Mouse (Mus musculus): Measurements from ENCODE around the gene Wnt16. TPM values are rescaled to one million over a fixed set of nuclear protein-coding genes. Genes with fewer than 3 reads are reported as not detected.
"Not testable (repeated sequence)": the region's sequence is repeated elsewhere in the genome, so short reads cannot be mapped to it uniquely, and the experiment has no call there.

The Wnt16 gene
- polyA plus RNA-seq (2017; shearing (Covaris generic)), result under 1 TPM; 0.12 to 0.66 TPM

DNA sequence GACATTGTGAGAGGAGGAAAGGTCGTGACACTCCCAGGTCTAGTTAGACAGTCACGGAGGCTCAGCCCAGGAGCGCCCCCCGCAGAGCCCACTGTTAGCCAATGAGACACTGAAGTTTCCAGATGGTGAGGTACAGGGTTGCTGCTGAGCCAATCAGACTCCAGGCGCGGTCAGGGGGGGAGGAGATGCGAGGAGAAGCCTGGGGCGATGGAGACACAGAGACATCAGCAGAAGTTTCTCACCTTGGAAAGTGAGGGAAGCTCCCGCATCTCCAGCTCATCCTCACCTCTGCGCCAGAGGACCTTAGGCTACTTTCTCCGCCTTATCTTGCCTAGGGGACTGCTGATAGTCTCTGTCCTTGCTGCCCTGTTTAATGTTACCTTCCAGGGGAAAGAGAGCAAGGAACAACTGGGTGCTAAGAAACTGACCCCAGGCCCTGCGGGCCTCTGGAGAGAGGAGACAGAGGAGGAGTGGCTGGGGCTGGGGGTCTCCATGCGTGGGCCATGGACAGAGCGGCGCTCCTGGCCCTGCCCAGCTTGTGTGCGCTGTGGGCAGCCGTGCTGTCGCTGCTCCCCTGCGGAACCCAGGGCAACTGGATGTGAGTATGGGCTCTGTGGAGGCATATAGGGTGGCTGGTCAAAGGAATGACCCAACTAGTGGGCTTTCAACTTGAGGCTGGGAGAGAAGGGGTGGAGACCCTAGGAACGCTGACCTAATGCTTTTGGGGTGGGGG, at the start of gene Wnt16:
Gene Wnt16 (plus strand): TSS at position 224 of the 733 bp plus-strand sequence.
- ATAC-seq, result no peak

DNA sequence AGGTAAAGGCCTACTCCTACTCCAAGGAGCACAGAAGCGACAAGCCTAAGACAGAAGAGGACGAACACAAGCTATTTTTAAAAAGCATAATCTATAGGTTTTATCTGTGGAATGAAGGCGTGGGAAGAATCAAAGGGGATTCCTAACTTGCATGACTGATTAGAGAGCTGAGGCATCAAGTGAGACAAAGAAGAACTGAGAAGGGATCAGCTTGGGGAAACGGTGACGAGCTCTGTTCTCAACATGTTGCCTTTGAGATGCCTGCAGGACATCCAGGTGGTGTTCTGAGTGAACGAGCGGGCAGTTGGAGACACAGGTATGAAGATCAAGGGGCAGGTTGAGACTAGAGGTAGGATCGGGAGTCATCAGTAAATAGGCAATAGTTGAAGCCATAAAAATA, 44.7 kb upstream of the Wnt16 start:
- ATAC-seq, result no peak

DNA sequence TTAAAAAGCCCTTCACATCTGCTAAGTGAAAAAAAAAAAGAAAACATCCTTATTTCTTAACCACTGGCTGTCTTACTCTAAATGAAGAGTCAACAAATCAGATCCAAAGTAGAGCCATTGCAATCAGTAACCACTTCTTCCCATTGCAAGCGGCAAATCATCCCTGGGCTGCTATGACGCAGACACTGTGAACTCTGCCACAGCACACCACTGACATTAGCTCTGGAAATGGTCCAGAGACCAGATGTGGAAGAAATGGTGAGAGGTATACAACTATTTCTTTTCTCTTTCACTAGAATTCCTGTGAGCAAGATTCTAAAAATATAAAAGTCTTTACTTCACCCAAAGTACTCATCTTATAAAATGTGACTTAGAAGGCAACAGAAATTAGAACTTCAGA, 41.3 kb upstream of the Wnt16 start:
- ATAC-seq, result no peak

- ATAC-seq, result no peak
Observed at GRCm38 (mm10) chr6:22258784-22259183, 29.2 kb upstream of the Wnt16 start.

DNA sequence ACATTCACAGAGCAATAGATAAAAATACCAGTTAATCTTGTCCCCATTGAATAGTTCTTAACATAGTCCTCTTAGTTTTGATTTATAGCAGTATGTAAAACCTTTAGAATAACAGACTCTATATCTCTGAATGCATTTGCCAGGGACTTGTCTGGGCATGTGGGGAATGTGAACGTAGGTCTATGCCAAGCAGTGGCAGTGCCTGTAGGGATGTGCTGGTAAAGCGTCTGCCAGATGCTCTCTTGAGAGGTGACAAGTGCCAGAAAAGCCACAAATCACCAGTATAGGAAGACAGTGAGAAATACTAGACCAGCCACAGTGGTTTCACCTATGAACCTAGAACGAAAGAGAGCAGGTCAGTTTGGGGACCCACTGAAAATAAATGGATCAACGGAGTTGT, 25.5 kb upstream of the Wnt16 start:
- no peak for ATAC-seq

DNA sequence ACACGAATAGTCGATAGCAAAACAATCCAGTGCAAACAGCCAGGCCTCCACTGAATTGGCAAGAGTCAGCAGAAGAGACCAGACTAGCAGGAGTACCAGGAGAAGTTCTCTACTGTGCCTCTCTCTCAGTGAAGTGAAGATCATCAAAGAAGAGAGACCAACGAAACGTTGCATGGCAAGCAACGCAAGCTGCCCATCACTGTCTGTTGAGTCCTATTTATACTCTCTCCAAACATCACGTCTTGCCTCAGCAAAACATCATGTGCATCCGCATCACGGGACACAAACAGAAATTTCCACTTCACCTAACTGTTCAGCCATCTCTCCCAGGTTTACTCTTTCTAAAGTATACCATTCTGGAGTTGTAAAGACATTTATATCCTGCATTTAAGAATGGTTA, 23.9 kb upstream of the Wnt16 start:
- not testable (repeated sequence) for ATAC-seq

GRCm38 (mm10) chr6:22266018-22266417, 22.0 kb upstream of the Wnt16 start:
- no peak for ATAC-seq

DNA sequence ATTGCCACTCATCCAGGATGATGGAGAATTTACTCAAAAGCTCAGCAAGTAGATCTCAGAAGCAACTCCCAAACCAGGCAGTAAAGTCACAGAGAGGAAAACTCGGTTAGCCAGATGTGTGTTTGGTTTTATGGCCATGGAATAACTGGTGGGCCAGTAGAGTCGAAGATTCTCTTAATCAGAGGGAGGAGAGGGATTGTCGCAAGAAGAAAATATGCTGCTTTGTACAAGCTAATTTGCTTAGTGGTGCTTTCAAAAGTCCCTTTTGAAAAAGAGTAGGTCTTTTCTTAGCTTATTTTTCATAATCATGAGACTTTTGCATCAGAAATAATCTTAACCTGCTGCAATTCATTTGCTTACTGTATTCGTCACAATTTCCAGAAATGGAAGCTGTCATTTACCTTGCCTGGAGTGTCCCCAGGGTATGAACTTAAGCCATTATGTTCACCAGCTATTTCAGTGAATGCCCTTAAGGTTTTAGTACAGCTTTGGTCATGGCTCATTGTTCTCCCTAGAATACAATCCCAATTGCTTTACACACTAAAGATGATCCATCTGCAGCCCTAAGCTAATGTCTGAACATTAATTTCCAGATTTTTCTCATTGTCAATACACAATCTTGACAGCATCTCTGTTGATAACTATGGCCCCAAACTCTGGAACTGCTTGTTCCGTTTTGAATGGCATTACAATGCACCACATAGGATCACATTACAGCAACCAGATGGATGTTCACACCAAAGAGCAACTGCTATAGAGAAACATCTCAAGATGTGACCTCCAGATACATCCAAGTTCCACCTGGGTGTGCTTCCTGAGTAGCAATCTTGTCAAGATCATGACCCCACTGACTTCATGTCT, 20.0 kb upstream of the Wnt16 start:
- ATAC-seq, result no peak

- no peak for ATAC-seq
Observed at GRCm38 (mm10) chr6:22268677-22269076, 19.4 kb upstream of the Wnt16 start.

DNA sequence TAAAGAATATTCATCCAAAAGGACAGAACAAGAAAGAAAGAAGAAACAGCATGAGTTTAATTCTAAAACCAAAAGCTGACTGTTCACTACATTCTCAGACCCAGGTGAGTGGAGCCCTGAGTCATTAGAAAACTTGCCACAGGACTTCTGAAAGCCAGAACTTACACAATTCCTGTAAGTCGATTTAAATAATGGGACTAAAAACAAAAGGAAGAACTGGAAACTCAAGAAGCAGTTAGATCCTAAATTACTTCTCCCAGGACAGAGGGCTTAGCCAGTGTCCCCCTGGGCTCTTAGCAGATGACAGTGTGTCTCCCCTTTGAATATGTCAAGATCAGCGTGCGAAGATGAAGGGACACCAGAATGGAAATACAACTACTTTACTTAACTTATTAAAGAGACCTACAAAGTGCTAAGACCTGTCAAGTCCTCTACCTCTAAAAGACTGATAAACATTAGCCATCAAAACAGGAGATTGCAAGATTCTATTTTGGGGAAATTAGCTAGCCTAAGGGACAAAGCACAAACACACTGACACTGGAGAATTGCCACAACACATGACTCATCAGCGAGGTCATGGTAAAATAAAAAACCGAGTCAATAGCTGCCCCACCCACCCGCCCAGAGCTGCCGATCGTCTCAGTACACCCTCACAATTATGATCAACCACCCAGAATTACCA, 18.0 kb upstream of the Wnt16 start:
- ATAC-seq, result no peak

GRCm38 (mm10) chr6:22277941-22278340, 10.1 kb upstream of the Wnt16 start:
- ATAC-seq, result no peak

DNA sequence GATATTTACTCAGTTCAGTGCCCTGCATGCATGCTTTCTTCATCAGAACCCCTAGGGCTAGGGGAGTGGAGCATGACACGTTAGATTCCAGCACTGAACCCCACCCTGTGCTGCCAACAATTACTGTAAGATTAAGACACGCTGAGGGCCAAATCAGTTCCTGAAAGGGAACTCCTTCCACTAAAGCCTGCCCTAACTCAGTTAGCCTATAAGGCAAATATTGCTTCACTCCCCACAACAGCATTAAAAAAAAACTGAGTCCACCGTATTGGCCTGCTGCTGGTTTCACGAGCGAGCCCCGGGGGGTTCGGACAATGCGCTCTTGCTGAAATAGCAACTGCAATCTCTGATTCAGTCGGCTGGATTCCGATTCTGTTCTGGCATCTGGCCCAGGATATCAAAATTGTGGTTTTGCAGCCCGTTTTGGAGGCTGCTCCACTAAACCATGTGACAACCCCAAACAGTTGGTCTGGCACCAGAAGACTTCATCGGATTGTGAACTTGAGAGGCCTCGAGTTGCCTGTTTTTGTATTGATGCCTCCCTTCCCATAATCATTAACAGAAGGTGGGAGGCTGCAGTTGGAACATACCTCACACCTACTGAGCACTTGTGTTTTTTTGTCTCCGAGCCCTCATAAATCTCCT, 7.7 kb upstream of the Wnt16 start:
- no peak for ATAC-seq

- no peak for ATAC-seq
Observed at GRCm38 (mm10) chr6:22282405-22282804, 5.6 kb upstream of the Wnt16 start.

DNA sequence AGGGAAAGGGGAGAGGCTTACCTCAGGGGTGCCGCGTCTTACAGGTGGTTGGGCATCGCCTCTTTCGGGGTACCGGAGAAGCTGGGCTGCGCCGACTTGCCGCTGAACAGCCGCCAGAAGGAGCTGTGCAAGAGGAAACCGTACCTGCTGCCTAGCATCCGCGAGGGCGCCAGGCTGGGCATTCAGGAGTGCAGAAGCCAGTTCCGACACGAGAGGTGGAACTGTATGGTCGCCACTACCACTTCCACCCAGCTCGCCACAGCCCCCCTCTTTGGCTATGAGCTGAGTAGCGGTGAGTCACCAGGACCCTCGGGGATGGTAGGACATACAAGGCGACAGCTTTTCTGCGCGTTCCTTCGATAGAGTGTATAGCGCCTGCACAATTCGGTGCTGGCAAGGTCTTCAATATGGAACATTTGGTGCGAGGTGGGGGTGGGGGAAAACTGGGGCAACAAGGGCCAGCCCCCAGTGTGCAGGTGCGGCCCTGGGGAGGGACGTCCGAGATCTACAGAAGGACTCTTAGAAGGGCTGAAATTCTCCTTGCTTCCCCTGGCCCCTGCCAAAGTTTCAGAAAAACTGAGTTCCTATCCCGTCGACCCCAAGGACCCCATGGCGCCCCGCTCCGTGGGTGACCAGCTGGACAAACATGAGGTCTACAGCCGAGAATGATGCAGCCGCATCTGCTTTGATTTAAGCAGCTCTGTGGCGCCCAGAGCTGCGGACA, 872 bp downstream of the Wnt16 start:
- ATAC-seq, result peak; percentile 57

DNA sequence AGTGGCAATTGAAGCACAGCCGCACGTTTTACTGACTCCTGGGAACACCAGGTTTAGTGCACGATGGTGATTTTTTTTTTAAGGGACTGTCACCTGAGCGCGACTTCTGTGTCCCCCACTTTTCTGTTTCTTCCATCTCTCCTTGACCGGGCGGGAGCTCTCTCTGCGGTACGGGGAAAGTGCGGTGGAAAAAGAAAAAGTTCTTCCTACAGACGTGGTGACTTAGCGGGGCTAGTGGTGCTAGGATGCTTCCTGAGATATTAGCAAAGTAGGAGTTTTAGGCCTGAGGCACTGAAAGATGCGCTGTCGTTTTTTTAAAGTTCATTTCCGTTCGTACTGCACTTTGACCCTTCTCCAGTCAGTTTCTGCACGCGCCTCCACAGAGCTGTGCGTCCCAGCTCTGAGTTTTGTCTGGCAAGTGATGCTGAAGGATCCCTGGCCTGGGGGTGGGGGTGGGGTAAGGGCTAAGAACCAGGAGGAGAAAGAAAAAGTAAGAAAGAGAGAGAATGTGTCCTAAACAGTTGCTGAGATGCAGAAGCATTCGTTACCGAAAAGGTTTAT, 1.5 kb downstream of the Wnt16 start:
- no peak for ATAC-seq

DNA sequence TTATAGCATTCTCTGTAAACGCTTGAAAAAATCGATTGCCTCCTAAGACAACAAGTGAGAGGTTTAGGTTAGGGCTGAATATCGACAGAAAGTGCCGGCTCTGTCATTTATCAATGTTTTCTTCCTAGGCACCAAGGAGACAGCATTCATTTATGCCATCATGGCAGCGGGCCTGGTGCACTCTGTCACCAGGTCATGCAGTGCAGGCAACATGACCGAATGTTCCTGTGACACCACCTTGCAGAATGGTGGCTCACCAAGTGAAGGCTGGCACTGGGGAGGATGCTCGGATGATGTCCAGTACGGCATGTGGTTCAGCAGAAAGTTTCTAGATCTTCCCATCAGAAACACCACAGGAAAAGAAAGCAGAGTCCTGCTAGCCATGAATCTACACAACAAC, 2.8 kb downstream of the Wnt16 start:
- ATAC-seq, result no peak

GRCm38 (mm10) chr6:22292056-22292455, 4.0 kb downstream of the Wnt16 start:
- no peak for ATAC-seq

- no peak for ATAC-seq
Observed at GRCm38 (mm10) chr6:22293922-22294321, 5.9 kb downstream of the Wnt16 start.

DNA sequence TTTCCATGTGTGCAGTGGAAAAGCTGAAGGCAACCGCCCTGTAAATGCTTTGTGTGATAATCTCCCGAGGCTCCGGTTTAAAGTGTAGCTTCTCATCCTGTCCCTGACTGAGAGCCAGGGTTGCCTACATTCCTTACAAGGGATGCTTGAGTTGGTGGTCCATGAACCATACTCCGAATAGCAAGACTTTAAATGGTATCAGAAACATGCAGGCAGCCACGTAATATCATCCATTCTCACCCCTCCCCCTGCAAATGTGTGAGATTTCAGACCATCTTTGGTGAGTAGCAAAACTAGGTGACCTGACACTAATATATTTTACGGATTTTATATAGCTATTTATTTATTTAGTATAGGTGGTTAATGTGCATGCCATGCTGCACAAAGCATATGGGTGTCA, 9.0 kb downstream of the Wnt16 start:
- no peak for ATAC-seq

DNA sequence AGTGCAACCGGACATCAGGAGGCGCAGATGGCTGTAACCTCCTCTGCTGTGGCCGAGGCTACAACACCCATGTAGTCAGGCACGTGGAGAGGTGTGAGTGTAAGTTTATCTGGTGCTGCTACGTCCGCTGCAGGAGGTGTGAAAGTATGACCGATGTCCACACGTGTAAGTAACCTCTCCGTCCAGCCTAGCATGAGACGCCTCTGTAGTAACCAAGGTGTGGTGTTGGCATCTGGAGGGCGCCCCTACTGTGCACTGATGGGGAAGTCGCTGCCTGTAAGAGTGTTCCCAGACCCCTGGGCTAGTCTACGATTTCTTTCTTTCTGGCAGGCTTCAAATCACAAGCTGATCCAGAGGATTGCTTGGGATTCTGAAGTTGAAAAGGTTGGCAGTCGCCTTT, 10.0 kb downstream of the Wnt16 start:
- ATAC-seq, result no peak

DNA sequence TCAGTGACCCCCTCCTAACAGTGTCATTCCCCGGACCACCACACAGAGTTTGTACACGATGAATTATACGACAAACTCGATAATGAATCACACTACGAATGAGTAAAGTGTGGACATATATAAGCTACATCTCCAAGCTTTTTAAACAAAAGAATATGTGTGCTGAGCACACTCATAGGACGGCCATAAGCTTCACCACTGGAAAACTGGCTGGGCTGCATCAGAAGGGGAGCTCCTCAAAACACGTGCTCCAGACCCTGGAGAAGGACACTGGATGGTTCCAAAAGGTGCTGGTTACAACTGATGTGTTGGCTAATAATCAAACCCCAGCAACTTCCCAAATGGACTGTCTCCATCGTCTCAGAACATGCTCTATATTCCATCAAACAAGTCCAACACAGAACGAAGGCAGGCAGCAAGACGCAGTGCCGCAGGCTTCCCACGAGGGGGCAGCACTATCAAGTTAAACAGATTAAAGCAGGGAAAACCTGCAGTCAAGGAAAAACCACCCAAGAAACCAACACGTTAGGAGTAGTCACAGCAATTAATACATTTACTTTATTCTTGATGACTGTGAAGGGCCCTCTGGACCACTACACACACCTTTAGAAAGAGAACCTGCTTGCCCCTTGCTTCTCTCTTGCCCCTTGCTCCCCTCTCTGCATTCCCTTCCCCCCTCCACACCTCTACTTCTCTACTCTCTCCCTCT, 37.5 kb downstream of the Wnt16 start:
- peak; percentile 65 for ATAC-seq

Data from CD4-positive, CD25-positive, alpha-beta regulatory T cell, adult 4 months (primary cell).